Mouse (Mus musculus) MEL (cell line): ENCODE data around the gene H2afv.

Source experiments
- CTCF ChIP-seq, 3 experiments: IDR thresholded peaks in 2 of 3; conservative IDR thresholded peaks in 1 of 3; 2 replicates each; pipeline ENCODE4 v1.5.1; 2011 to 2012; ENCODE audit warnings: low read length in 3 of 3, low read depth in 2 of 3, mild to moderate bottlenecking in 2 of 3, improper control_type of control experiment in 1 of 3, inconsistent platforms in 1 of 3, mixed read lengths in 1 of 3, moderate library complexity in 1 of 3; ENCODE audit not compliant: control insufficient read depth in 1 of 3, insufficient read depth in 1 of 3, poor library complexity in 1 of 3, severe bottlenecking in 1 of 3
- MXI1 ChIP-seq: IDR thresholded peaks from 2 replicates; pipeline ENCODE4 v1.6.1; 2011; ENCODE audit warnings: mild to moderate bottlenecking, low read depth, low read length, improper control_type of control experiment
- MYC ChIP-seq: IDR thresholded peaks from 2 replicates; pipeline ENCODE4 v1.6.1; 2011; ENCODE audit warnings: low read depth, mild to moderate bottlenecking, low read length, improper control_type of control experiment, moderate library complexity

DNA sequence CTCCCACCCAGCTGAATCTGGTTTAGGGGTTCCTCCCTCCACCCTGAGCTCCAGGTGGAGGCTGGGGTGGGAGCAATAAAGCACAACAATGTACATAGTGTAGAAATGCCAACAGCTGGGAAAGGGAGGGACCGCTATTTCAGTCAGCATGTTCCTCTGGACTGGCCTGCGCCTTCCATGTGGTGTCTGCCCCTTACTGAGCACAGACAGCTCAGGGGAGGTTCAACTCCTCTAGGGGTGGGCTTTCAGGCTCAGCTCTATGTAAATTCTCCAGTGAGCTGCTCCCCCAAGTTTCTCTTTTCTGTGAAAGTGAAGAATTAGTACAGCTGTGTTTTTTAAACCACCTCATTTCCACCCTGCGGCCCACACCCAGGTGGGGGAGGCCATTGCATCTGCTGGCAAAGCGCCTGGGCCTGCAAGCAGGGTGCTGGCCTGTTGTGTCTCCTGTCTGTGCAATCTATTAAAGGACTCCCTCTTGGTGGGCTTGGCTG lies 38.6 kb downstream of the H2afv start:
- no peak for TF ChIP-seq CTCF (IDR thresholded peaks at IDR 0.05 in 2 of 3, conservative IDR thresholded peaks at IDR 0.05 in 1 of 3; ENCODE audit: control insufficient read depth in 1 of 3, insufficient read depth in 1 of 3, low read depth in 2 of 3, low read length in 3 of 3, poor library complexity in 1 of 3, severe bottlenecking in 1 of 3)
- no peak for TF ChIP-seq MYC
- no peak for TF ChIP-seq MXI1
